Mouse (Mus musculus) brown adipose tissue, adult 24 weeks (tissue): Measurements from ENCODE around the gene Sars2. TPM values are rescaled to one million over a fixed set of nuclear protein-coding genes. Genes with fewer than 3 reads are reported as not detected.
"Not testable (repeated sequence)": the region's sequence is repeated elsewhere in the genome, so short reads cannot be mapped to it uniquely, and the experiment has no call there.

Experiments
- H3K27ac ChIP-seq: fragments of 200-500 bp; replicated peaks from 2 replicates; pipeline ENCODE4 v1.5.1; 2012; ENCODE audit warnings: low read depth, mild to moderate bottlenecking, low read length
- H3K4me1 ChIP-seq: fragments of 200-500 bp; 2 replicates; pipeline ENCODE4 v1.6.1; 2012; ENCODE audit warnings: low read length, mixed read lengths; ENCODE audit not compliant: control insufficient read depth, insufficient read depth, insufficient read length
- H3K4me3 ChIP-seq: fragments of 200-500 bp; 2 replicates; pipeline ENCODE4 v1.5.1; 2012; ENCODE audit warnings: low read depth, mild to moderate bottlenecking, low read length, moderate library complexity; ENCODE audit not compliant: insufficient read depth
- polyA plus RNA-seq: library from polyadenylated mRNA; stranded (reverse); fragments of >200 nt; gene quantifications from 2 replicates; pipeline ENCODE4 v1.2.4, GENCODE M21; 2012; ENCODE audit not compliant: missing spikeins, insufficient read depth, insufficient read length

The Sars2 gene
- polyA plus RNA-seq, result 13.0 and 14.5 TPM in 2 replicates

- Histone ChIP-seq H3K4me3 (peak within 1 kb of the TSS; percentile 83), H3K27ac (peak within 1 kb of the TSS; percentile 93), H3K4me1 (no peaks in the 10 kb centered on the region)
Measured at GRCm38 (mm10) chr7:28741709-28742438, at the start of gene Sars2, which contains the start of gene Mrps12. TSS of gene Sars2 (plus strand) at chr7:28741992. TSS of gene Mrps12 (minus strand) at chr7:28741820.

DNA sequence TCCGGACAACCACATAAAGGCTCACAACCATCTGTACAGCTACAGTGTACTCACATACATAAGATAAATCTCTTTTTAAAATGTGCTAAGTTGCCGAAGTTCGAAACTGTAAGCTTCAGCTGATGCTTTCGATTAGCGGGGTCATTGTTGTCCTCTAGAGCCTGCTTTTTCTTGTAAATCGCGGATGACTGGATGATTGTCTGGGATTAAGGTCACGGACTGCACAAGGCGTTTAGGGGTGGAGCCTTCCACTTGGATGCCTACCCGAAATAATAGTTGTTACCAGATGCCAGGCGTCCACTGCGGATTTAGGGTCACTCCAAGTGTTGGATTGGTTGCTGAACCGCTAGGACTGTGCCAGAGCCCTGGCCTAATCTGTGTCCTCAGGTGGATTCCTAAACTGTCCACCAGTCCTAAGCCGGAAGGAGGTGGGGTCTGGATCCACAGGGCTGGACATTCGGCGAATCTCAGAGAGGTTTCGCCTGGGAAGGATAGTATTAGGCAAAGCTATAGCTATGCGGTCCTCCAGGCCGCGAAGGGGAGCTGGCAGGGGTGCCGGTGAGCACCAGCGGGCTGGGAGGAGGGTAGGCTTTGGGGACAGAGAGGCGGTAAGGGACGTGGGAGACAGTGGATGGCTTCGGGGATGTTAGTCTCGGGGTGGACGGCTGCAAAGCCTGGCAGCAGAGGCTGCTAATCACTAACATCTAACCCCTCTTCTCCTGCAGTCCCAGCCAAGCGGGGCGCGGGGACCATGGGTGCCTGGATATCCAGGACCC is 49.1 kb upstream of the Sars2 start, which contains the start of gene Fbxo27:
TSS of gene Fbxo27 (plus strand) at position 305 of the 776 bp plus-strand sequence.
- H3K4me1 ChIP-seq, result no peaks in the 10 kb centered on the region

GRCm38 (mm10) chr7:28693321-28693966 is 48.3 kb upstream of the Sars2 start:
- H3K27ac ChIP-seq, result no peak overlapping the region
- peak overlapping the region; percentile 60 for H3K4me3 ChIP-seq
- H3K4me1 ChIP-seq, result no peaks in the 10 kb centered on the region

More for the DNA sequence above, 49.1 kb upstream of the Sars2 start, which contains the start of gene Fbxo27:
- H3K27ac ChIP-seq, result no peak within 1 kb of the TSS
- peak within 1 kb of the TSS; percentile 60 for H3K4me3 ChIP-seq

DNA sequence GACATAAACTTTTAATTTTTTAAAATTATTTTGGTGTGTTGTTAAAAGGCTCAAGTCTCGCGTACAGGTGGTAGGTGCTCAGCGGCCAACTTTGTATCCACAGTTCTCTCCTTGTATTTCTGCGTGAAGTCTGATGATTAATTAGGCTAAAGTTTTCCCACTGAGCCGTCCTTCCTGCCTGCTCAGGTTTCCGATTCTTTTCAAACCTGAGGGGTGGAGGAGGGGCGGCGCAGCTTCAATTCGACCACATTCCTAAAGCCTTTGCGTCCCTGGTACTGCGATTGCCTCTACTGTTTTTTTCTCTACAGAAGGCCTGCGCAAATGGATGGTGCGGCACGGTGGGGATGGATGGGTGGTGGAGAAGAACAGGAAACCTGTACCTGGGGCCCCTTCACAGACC is 47.4 kb upstream of the Sars2 start:
- no peaks in the 10 kb centered on the region for H3K4me1 ChIP-seq
- H3K27ac ChIP-seq, result no peak overlapping the region
- H3K4me3 ChIP-seq, result no peak overlapping the region

GRCm38 (mm10) chr7:28694966-28695511 is 46.8 kb upstream of the Sars2 start:
- Histone ChIP-seq H3K4me1 (no peaks in the 10 kb centered on the region), H3K27ac (no peak overlapping the region), H3K4me3 (no peak overlapping the region)

DNA sequence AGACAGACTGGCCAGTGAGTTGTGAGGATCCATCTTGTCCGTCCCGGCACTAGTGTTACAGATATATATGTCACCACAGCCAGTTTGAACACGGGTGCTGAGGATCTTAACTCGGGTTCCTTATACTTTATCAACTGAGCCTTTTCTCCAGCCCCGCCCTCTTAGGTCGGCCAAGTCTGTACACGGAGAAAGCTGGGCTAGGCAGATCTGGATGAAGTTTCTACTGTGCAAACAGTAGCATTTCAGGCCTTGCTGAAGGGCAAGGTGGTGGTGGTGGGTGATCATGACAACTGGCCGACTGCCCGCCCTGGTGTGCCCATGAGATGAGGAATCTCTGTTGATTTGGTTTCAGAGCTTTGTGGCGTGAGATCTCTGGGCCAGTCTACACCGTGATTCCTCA is 44.5 kb upstream of the Sars2 start:
- Histone ChIP-seq H3K4me1 (no peaks in the 10 kb centered on the region), H3K4me3 (no peak overlapping the region), H3K27ac (no peak overlapping the region)

GRCm38 (mm10) chr7:28700269-28700668 is 41.5 kb upstream of the Sars2 start:
- H3K4me3 ChIP-seq, result no peak overlapping the region
- H3K4me1 ChIP-seq, result no peaks in the 10 kb centered on the region
- no peak overlapping the region for H3K27ac ChIP-seq

DNA sequence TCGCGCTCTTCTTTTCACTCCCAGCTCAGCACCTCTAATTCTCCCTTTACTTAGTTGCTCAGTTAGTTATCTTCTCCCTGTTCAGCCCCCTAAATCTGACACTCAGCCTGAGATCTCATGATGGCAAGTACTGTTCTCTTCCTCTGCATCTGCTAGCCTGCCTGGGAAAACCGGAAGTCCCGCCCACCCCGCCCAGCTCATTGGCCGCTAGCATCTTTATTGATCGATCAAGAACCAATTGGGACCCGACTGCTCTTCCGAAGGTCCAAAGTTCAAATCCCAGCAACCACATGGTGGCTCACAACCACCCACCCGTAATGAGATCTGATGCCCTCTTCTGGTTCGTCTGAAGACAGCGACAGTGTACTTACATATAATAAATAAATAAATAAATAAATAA is 40.5 kb upstream of the Sars2 start:
- not testable (repeated sequence) for H3K4me3 ChIP-seq, H3K27ac ChIP-seq, H3K4me1 ChIP-seq

DNA sequence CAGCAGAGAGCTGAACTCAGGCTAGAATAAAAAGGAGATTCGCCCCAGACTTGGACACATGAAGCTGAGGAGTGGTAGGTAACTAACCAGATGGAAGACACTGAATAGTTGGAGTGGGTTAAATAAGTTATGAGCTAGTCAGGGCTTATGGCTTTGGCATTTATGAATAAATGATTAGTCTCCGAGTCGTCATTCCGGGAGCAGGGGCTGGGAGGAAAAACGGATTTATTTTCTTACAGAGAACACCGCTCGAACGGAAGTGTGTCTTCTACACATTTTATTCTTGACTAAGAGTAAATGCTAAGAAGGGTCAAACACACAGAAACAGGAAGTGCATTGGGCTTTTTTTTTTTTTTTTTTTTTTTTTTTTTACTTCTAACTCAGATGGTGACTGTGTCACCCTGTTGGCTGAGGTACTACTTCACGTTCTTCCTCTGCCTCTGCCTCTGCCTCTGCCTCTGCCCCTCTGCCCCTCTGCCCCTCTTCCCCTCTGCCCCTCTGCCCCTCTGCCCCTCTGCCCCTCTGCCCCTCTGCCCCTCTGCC is 39.1 kb upstream of the Sars2 start:
- no peaks in the 10 kb centered on the region for H3K4me1 ChIP-seq
- H3K4me3 ChIP-seq, result no peak overlapping the region

GRCm38 (mm10) chr7:28709454-28709853 is 32.3 kb upstream of the Sars2 start:
- H3K27ac ChIP-seq, result no peak overlapping the region
- no peak overlapping the region for H3K4me3 ChIP-seq
- H3K4me1 ChIP-seq, result no peaks in the 10 kb centered on the region

More for the DNA sequence above, 39.1 kb upstream of the Sars2 start:
- no peak overlapping the region for H3K27ac ChIP-seq

- no peak overlapping the region for H3K27ac ChIP-seq
Measured at GRCm38 (mm10) chr7:28710962-28711361, 30.8 kb upstream of the Sars2 start.

DNA sequence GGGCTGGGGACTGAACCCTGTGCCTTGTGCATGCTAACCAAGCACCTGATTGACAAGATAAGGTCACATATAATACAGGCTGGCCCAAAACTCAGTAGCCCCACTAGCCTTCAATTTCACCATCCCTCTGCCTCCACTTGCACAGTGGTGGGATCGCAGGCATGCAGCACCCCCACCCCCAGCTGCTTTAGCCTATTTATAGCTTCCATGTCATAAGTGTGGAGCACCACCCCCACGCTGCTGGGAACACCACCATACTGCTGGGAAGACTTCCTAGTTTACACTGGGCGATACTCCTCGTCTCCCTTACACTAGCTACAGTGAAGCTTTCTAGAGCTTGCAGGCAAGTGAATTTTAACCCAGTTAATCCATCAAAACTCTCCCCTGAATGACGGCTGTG is 27.1 kb upstream of the Sars2 start:
- Histone ChIP-seq H3K4me1 (no peaks in the 10 kb centered on the region), H3K27ac (no peak overlapping the region), H3K4me3 (no peak overlapping the region)

More at GRCm38 (mm10) chr7:28710962-28711361, 30.8 kb upstream of the Sars2 start:
- no peaks in the 10 kb centered on the region for H3K4me1 ChIP-seq
- H3K4me3 ChIP-seq, result no peak overlapping the region

- H3K4me1 ChIP-seq, result no peaks in the 10 kb centered on the region
- H3K4me3 ChIP-seq, result no peak overlapping the region
- no peak overlapping the region for H3K27ac ChIP-seq
Measured at GRCm38 (mm10) chr7:28715598-28715997, 26.2 kb upstream of the Sars2 start.

DNA sequence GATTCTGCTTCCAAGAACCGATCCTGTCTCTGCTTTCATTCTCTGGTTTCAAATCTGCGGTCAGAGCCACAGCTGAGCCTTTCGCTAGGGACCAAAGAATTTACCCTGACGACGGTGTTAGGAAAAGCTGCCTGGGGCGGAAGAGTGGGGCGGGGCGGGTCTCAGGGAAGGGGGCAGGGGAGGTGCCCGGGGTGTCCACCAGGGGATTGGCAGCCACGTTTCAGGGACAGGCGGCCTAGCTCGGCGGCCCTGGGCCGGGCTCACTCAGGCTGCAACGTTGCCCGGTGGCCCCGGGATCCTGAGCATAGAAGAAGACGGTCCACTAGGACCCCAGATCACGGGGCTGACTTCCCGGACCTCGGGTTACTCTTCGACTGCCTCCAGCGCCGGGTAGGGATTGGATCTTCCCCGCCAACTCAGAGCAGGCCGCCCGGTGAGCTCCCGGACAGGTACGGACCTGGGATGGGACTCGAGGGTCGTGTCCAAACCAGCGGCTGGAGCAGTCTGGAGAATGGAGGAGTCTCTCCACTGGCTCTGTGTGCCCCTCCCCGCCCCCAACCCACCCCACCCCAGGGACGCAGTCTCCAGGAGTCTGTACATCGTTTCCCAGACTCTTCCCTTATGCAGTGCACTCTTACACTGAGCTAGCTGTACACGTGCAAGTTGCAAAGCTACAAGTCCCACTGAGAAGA is 25.1 kb upstream of the Sars2 start, which contains the start of gene Fbxo17:
TSS of gene Fbxo17 (plus strand) at position 215 of the 692 bp plus-strand sequence.
- Histone ChIP-seq H3K27ac (no peak within 1 kb of the TSS), H3K4me1 (no peaks in the 10 kb centered on the region), H3K4me3 (peak within 1 kb of the TSS; percentile 63)
